Mouse (Mus musculus): ENCODE measurements at regions not wholly inside any gene's neighbourhood (a gene's known extent, or its start where the extent isn't known, plus 50 kb on each side); places are given as distances from the start of the nearest gene placed in this dataset.

DNA sequence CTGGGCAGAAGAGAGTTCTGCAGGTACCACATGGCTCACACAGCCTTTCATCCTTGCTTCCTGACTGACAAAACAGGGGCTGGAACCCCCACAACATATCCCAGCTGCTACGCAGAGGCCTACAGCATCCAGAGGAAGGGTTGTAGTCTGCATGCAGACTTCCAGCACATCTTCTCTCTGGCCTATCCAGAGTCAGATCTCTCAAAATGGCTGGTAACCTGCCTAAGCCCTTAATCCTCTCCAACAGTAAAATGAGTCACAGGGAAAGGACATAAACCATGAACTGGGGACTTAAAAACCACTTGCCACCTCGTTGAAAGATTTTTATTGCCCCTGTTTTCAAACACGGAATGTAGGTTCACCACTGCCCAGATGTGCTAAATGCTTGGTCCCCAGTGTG lies 183.6 kb upstream of the Spred2 start:
- no peak for DNase-seq (ENCODE audit: low spot score)

DNA sequence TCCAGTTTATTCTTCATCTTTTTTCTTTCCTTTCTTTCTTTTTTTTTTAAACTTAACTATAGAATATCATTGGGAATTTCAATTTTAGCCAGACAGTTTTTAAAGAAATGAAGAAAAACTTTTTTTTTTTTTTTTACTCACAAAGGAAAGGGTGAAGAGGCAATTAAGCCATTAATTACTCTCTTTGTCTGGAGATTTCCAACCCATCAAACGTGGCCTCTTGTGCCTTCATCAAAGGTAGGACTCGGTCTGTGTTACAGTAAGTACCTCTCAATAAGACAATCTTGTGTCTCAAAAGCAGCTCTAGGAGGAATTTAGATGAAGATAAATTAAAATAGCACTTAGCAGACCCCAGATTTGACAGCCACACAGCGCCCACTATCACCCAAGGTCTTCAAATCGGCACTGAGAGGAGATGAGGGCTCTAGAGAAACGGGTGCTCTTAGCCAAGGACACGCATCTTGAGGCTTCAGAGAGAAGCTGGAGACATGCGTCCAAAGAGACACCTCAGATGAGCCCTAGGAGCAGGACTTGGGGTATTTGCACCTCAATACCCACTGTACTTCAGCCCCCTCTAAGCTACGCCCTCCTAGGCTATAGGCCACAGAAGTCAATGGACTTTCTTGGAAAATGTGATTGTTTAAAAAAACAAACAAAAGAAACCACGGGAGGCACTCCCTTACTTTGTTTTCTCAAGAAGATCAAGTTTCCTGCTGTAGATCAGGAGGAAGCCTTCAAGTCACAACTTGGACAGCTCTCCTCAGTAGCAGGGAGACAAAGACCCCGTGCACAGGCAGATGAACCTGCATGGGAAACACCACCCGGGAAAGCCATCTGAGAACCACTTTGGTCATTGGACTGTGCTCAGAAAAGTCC lies 176.8 kb upstream of the Spred2 start:
- DNase-seq (ENCODE audit: low spot score), result no peak

DNA sequence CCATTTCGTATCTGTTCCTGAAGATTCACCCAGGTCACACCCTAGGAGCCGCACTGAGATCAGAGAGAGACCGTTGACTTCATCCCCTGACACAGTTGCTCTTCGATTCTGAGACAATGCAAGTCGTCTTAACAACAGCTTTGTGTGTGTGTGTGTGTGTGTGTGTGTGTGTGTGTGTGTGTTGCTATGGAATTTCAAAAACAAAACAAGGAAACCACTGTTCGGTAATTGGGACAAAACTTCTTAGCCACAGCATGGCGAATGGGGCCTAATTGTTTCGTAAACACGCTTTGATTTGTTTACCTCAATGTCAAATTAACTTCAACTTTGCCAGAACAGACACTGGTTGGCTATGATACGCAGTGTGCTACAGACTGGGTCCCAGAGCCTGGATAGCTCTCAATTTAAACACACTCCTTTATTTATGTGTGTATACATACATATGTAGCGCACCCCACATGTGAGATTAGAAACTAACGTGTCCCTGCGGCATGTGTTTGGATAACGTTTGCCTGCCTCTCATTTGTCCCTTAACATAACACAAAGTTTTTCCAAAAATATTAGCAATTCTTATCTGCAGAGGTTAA lies 176.1 kb upstream of the Spred2 start:
- no peak for DNase-seq (ENCODE audit: low spot score)

DNA sequence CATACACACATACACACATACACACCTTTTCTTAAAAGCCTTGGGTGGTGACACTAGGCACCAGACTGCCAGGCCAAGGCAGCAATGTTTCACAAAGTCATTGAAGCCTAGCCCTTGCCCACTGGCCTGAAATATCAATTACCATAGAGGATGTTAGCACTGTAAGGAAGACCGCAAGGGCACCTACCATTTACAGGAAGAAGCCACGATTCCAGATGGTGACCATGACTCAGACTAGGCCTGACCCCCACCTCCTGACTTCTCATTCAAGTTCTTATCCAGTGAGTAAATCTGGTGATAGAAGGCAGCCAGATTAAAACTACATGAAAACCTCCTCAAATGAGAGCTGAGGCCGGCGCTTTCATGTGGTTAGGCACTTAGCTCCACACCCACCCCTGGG lies 165.3 kb upstream of the Spred2 start:
- DNase-seq (ENCODE audit: low spot score), result no peak

DNA sequence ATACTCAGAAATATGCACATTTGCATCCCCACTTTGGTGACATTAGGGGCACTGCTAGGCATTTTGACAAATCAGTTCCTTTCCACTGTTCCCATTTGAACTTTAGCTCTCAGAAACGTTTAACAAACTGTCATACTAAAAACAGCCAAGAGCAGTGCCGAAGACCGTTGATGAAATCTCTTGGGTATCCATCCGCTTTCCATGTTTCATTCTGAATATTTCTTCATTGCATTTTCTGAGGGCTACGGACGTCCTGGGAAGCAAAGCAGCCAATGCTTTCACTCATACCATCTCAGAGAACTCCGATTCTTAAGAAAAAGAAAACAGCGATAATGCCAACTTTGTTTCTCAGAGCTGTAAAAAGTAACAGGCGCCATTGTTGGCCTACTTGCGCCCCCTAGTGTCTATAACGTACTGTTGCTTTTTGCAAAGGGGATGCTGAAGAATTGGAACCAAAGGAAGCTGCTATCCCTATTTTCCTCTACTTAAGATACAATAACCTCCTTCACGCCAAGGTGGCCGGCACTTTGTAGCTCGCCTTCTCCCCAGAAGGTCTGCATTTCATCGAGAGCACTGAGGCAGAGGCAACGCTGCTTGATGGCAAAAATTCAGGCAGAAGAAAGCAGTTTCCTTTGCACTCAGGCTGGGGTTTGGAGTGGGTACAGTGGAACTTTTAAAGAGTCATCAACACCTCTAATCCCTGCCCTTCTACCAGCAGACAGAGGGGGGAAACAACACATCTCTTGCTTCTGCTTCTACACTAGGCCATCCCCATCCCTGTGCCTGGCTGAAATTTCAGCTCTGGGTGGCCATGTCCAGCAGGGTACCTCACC lies 163.1 kb upstream of the Spred2 start:
- DNase-seq (ENCODE audit: low spot score), result peak; percentile 63

DNA sequence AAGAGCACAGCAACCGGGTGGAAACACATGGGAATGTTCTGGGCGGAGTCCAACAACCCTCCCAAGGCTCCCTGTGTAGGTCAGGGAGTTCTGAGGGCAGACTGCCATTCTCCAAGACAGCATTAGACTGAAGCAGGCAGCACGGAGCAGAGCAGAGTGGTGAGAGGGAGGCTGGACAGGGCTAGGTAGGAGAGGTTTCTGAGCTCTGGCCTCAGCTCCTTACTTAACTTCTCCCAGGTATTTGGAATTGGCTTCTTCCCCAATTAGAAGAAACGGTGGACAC lies 162.5 kb upstream of the Spred2 start:
- no peak for DNase-seq (ENCODE audit: low spot score)

DNA sequence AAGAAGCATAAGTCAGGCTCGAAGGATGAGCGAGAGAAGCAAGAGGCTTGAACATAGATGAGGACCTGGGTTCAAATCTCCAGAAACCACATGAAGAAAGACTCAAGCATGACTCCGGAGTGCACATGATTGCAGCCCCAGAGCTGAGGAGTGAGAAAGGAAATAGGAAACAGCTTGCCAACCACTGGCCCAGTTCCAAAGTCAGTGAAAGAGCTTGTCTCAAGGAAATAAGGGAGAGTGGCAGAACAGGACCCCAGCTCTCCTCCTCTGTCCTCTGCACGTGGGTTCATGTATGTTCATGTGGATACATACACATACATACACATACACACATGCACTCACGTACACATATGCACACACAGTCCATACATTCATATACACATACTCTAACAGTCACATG lies 156.9 kb upstream of the Spred2 start:
- no peak for DNase-seq (ENCODE audit: low spot score)

DNA sequence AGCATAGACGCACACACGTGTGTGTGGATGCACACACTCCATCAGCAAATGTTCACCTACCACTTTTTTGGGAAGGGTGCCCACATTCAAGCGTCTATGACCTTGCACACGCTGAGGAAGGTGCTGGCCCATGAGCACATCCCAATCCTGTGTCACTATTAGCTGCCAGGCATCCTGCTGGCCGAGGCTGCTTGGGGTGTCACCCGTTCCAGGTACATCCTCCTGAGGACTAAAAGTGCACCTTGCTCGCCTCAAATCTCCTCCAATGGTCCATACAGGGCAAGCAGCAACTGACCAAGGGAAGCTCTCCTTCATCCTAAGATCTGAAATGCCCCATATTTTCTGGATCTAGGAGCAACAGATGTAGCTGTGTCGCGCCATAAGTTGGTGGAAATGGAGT lies 156.3 kb upstream of the Spred2 start:
- no peak for DNase-seq (ENCODE audit: low spot score)

DNA sequence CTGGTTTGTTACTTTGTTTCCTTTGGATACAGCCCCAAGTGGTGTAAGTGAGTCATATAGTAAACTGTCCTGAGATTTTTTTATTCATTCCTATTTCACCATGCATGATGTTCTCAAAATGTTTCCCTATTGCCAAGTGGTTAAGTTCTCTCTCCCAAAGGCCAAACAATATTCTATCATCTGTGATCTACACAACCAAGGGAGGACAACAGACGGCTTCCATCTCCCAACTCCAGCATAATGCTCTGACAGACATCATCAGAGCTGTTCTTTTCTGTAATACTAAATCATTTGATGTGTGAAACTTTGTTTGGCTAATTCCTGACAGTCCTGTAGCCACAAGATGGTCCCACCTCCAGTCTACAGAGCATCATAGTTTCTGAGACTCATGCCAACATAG lies 155.2 kb upstream of the Spred2 start:
- no peak for DNase-seq (ENCODE audit: low spot score)

DNA sequence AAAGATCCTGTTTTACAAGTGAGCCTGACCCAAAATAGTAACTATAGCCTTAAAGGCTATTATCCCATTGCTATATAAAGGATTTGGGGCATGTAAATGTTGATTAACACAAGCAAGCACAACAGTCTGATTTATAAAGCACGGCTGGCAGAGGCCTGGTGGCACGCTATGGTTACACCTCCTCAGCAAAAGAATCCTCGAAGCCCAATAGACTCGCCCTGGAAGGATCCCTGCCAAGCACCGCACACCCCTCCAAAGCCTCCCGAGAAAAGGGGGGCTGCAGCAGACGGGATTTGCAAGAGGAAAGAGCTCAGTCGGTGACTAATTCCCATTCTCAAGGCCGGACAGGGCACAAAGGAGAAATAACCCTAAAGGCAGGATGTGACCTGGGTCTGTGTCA lies 150.2 kb upstream of the Spred2 start:
- no peak for DNase-seq (ENCODE audit: low spot score)

DNA sequence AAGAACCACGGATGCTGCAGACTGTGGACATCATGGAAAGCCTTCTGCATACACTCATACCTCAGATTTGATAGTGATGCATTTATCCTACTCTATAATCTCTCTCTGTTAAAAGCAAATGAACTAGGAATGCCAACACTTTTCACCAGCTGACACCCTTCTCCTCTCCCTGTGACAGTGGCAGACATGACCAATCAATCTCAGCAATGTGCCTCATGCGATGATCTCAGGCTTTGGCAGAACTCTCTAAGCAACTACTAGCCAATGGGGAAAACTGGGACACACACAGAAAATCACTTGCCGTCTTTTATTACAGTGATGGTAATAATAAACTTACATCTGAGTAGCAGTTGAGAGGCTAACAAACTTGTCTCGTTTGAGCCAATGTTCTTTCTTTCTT lies 148.4 kb upstream of the Spred2 start:
- DNase-seq (ENCODE audit: low spot score), result no peak

DNA sequence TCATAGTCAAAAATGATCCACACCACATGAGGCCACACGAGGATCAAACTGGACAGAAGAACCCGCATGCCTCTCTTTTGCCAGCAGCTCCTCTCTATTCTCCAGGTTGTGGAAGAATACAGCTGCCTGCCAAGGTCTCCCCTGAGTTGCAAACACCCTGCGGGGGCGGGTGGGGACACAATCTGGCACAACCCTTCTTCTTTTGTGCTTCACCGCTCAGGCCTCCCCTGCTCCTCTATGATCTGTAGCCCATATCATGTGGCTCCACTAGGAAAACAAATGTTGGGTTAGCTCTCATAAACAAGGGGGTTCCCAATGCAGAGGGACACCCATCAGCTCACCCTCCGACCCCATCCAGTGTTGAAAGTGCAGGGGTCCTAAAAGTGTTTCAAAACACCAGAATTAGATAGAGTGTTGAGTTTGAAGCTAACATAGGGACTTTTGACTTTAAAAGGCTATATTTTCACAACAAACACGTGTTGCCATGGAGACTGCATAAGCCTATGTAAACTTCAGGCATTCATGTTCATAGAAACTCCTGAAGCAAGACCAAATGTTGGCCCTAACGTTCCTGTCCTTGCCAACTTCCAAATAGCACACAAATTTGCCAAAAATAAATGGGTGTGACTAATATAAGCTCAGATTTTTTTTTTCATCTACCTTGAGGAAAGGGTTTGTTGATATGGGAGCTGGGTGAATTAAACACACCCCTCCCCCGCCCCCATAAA lies 147.5 kb upstream of the Spred2 start:
- DNase-seq (ENCODE audit: low spot score), result no peak

DNA sequence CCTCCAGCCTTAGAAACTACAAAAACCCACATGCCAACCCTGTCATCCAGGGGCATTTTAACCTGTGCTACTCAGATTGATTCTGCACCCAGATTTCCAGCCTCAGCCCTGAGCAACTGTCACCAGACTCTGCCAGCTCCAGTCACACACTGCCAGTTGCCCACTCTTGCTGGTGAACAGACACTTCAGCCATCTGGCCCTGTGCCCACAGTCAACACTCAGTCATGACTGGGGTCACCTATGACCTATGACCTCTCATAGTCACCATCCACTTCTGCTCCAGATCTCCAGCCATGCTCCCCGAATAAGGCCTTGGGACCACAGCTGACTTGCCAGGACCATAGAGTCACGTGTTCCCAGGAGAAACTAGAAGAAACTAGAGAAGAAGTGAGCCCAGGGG lies 146.0 kb upstream of the Spred2 start:
- DNase-seq (ENCODE audit: low spot score), result no peak

DNA sequence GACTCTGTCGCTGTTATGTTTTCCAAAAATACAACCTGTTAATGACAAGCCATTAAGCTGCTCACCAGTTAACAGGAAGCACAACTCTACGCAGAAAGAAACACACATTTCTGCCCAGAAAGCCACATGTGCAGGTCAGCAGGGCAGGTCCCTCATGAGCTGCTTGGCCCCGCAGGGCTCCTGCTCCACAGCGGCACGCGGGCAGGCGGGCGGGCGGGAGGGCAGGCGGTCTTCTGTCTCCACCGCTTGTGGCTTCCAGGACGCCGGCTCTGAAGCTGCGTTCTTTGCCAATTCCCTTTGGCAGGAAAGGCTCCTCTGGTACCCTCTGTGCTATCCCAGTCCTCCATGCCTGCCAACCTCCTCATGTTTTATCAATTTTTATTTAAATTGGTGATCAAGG lies 139.1 kb upstream of the Spred2 start:
- no peak for DNase-seq (ENCODE audit: low spot score)

DNA sequence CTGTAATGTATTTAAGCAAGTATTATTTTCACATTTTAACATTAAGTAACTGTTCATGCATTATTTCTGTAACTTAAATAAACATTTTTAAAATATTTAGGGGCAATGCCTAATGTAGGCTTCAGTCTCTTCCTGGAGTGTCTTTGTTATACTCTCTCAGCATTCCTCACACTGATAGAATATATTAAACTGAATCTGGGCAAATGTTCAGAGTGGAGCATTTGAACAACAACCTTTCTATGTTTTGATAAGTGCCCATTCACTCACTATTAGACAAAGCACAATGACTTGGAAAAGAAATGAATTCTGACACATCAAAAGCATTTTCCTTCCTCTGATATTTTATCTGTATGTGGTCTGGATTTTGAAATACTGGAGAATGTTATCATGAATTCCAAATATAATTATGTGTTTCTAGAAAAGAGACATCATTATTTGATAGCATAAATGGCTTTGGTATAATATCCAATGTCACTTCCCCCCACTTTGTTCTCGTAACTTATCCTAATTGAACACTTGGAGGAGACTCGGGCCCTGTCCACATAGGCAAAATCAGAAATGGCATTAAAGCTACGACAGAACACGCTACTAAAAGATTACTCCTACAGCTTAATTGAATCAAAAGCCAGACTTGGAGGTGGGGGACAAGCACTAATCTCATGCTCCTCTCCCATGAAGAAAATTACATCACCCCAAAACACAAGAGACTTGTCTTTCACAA lies 127.1 kb upstream of the Spred2 start:
- no peak for DNase-seq (ENCODE audit: low spot score)

DNA sequence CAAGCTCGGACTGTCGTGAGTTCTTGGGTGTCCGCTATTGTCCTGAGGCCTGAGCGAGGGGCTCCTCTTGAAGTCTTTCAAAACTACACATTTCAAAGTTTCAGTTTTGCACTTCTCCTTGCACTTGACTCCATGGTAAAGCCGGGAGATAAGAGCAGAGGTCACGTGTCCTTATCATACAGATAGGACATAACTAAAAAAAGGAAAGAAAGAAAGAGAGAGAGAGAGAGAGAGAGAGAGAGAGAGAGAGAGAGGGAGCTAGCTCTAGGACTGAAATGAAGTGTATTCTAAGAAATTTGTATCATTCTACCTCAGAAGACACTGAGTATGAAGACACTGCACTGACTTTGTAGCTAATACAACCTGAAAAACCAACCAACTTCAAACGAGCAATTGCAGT lies 114.8 kb upstream of the Spred2 start:
- DNase-seq (ENCODE audit: low spot score), result no peak

DNA sequence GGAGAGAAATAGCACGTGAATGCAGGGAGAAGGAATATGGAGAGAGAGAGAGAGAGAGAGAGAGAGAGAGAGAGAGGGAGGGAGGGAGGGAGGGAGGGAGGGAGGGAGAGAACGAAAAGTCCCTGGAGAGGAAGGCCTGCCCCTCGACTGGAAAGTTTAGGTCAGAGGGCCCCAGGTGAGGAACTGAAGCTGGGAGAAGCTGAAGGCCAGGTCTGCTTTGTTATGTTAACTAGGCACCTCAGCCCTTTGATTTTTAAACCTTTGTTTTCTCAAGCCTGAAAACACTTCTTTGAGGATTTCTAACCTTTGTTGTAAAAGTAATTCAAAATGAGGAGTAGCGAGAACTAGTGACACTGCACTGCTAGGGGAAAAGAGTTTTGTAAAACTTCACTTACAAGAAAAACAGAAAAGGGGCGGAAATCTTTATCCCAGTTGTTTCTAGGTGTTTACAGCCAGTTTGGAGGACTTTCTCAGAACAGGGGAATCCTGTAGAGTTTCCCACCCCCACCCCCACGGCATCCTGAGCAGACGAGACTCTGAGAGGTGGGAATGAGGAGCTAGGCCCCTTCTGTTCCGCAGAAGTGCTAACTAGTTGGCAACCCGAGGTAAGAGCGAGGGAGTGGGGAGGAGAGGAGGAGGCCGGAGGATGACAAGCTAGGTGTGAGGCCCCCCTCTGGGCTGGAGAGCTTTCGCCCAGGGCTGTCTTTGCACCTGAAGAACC lies 112.7 kb upstream of the Spred2 start:
- DNase-seq (ENCODE audit: low spot score), result no peak

DNA sequence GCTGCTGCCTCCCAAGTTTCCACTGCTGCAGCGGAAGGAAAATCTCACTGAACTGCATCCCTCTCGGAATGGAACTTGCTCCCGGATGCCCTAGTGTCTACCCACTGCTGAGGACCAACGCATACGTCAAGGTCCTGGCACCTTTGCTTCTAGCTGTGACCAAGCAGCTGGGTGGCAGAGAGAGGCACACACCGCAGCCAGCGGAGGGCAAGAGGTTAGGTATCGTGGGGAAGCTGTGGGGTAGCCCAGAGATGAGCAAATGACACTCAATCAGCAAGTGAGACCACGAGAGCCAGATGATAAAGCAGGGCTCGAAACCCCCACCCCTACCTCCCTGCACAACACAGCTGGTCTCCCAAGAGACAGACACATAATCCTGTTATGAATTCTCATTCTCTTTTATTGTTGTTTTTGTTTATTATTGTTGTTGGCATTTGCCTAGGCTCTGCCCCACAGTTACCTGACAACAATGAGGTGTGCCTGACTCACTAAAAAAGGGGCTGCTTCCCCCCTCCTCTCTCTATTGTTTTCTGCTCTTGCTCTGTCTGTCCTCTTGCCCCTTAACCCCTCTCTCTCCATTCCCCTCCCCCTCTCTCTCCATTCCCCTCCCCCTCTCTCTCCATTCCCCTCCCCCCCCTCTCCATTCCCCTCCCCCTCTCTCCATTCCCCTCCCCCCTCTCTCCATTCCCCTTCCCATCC lies 112.0 kb upstream of the Spred2 start:
- no peak for DNase-seq (ENCODE audit: low spot score)

DNA sequence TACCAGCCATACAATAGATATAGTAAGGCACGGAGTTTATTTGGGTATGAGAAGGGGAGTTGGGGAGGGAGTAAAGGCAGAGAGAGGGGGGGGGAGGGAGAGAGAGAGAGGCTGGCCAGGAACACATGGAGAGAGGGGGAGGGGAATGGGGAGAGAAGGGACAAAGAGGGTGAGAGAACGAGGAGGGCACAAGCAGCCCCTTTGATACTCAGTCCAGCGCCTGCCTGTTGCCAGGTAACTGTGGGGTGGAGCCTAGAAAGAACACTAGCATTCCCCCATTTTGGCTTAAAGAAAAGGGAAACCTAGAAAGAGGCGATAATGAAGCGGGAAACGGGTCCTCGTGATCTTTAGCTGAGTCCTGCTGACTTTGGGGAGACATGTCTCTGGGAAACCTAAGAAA lies 110.6 kb upstream of the Spred2 start:
- no peak for DNase-seq (ENCODE audit: low spot score)

DNA sequence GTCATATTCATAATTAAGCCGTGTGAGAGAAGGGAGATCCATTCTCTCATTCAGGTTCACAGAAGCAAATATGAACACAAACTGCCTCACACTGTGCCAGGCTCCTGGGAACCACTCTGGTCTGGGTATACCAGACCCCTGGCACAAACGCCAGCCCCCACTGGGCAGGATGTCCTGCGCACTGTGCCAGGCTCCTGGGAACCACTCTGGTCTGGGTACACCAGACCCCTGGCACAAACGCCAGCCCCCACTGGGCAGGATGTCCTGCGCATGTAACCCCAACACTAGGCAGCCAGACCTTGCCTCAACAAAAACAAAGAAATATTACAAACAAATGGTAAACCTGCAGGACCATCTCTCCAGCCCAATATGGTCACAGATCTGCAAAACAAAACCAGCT lies 101.2 kb upstream of the Spred2 start:
- DNase-seq (ENCODE audit: low spot score), result no peak

All from gastrocnemius, adult 18-20 months (tissue).